In genomic region chr2:131561891-131562585, GRCm38 (mm10) we compare ENCODE assay signal across 9 mouse cellular contexts. TPM values are rescaled to one million over a fixed set of nuclear protein-coding genes. Genes with fewer than 3 reads are reported as not detected.
DNase-seq lines count a peak whose midpoint lies in the region; ATAC-seq and TF ChIP-seq lines count a peak whose summit lies in the region.
"Had no signal": no experiment of that assay in that cellular context is flagged by ENCODE, and none has a peak within 500 bp of the region (broad histone marks: within the 10 kb centered on the region; RNA-seq: fewer than 3 reads in every experiment).

Gene Adra1d (minus strand): TSS chr2:131562283.

- peak within 1 kb of the TSS; percentile 45 for H3K9ac ChIP-seq in forebrain, postnatal 0 days
- peak within 1 kb of the TSS; percentile 54 for H3K9ac ChIP-seq in kidney, postnatal 0 days (ENCODE audit: low read depth, low read length)
- no peak within 1 kb of the TSS for H3K9ac ChIP-seq in liver, embryonic 15.5 days

- peaks cover 46% of the 10 kb centered on the region for H3K27me3 ChIP-seq in forebrain, postnatal 0 days (ENCODE audit: insufficient read depth, low read length)
- peaks cover 39% of the 10 kb centered on the region for H3K27me3 ChIP-seq in kidney, postnatal 0 days (ENCODE audit: insufficient read depth, low read length)
- peaks cover 87% of the 10 kb centered on the region for H3K27me3 ChIP-seq in liver, embryonic 15.5 days

- H3K9me3 ChIP-seq in forebrain, postnatal 0 days (ENCODE audit: low read length), result no peaks in the 10 kb centered on the region
- H3K9me3 ChIP-seq in kidney, postnatal 0 days (replicated peaks; ENCODE audit: low read length), result no peaks in the 10 kb centered on the region
- no peaks in the 10 kb centered on the region for H3K9me3 ChIP-seq in liver, embryonic 15.5 days (replicated peaks)

- H3K4me1 ChIP-seq in forebrain, postnatal 0 days (ENCODE audit: insufficient read depth), result no peaks in the 10 kb centered on the region; the same call in 1 of the 2 replicates
- H3K4me1 ChIP-seq in kidney, postnatal 0 days (replicated peaks; ENCODE audit: insufficient read depth, low read length), result peaks cover 12% of the 10 kb centered on the region; the same call in 1 of the 2 replicates
- peaks cover 7% of the 10 kb centered on the region; the same call in 1 of the 2 replicates for H3K4me1 ChIP-seq in liver, embryonic 15.5 days (replicated peaks)

- DNase-seq in layer of hippocampus, adult 18-20 months (ENCODE audit: low spot score in 2 of 2), result no peak
- DNase-seq in layer of hippocampus, adult 11-12 months (ENCODE audit: low spot score), result no peak
- DNase-seq in adrenal gland, adult 2 months, result peak; percentile 87
- no peak for DNase-seq in forebrain, postnatal 0 days
- DNase-seq in kidney, postnatal 0 days (ENCODE audit: low spot score), result peak; percentile 14
- DNase-seq in c-Kit-positive CD71-positive TER-119-positive erythroid progenitor cells, embryonic 14.5 days (ENCODE audit: low spot score), result no peak

- no peak within 1 kb of the TSS for H3K27ac ChIP-seq in forebrain, postnatal 0 days (ENCODE audit: low read depth, low read length)
- H3K27ac ChIP-seq in kidney, postnatal 0 days, result no peak within 1 kb of the TSS
- no peak within 1 kb of the TSS for H3K27ac ChIP-seq in liver, embryonic 15.5 days (replicated peaks)

- no peaks in the 10 kb centered on the region for H3K36me3 ChIP-seq in forebrain, postnatal 0 days (ENCODE audit: insufficient read depth)
- no peaks in the 10 kb centered on the region for H3K36me3 ChIP-seq in kidney, postnatal 0 days (ENCODE audit: insufficient read depth, low read length)
- no peaks in the 10 kb centered on the region for H3K36me3 ChIP-seq in liver, embryonic 15.5 days (replicated peaks)

- peak within 1 kb of the TSS; percentile 70 for H3K4me2 ChIP-seq in forebrain, postnatal 0 days (ENCODE audit: low read depth)
- peak within 1 kb of the TSS; percentile 85 for H3K4me2 ChIP-seq in kidney, postnatal 0 days (ENCODE audit: low read length)
- peak within 1 kb of the TSS; percentile 46 for H3K4me2 ChIP-seq in liver, embryonic 15.5 days

- ATAC-seq in forebrain, postnatal 0 days, result peak; percentile 56
- peak; percentile 56 for ATAC-seq in kidney, postnatal 0 days (replicated peaks; ENCODE audit: low FRiP score, low read depth)
- ATAC-seq in liver, embryonic 15.5 days (ENCODE audit: insufficient read depth), result no peak
- ATAC-seq in activated CD4-positive, CD25-positive, alpha-beta regulatory T cell, adult 4 months, result no peak

- peak within 1 kb of the TSS; percentile 39 for H3K4me3 ChIP-seq in forebrain, postnatal 0 days (ENCODE audit: low read depth, low read length)
- H3K4me3 ChIP-seq in kidney, postnatal 0 days (replicated peaks; ENCODE audit: low read depth, low read length), result peak within 1 kb of the TSS; percentile 48
- H3K4me3 ChIP-seq in liver, embryonic 15.5 days (replicated peaks), result peak within 1 kb of the TSS; percentile 31

- WGBS in forebrain, postnatal 0 days, result 4% methylated on average over 50 of the region's 82 CpGs
- 1% methylated on average over 63 of the region's 82 CpGs for WGBS in kidney, postnatal 0 days
- 3% methylated on average over 77 of the region's 82 CpGs for WGBS in liver, embryonic 15.5 days (ENCODE audit: insufficient replicate concordance)

- no peak for TF ChIP-seq CTCF in forebrain, postnatal 0 days (IDR thresholded peaks at IDR 0.05; ENCODE audit: low read depth)
- no peak for TF ChIP-seq CTCF in kidney, postnatal 0 days (IDR thresholded peaks at IDR 0.05; ENCODE audit: low read depth)

RNA-seq across cellular contexts. Expression of gene Adra1d, which starts in this region (rescaled TPM):
- 100 to 1,000 TPM in 1 of 2 experiments, 10 to 100 TPM in 1; 89.7 to 102 TPM for total RNA-seq in layer of hippocampus, adult 18-20 months (2021)
- total RNA-seq in adrenal gland, adult 2 months (2021), result 10 to 100 TPM; 26.1 to 30.8 TPM
- polyA plus RNA-seq in adrenal gland, adult 2 months (2012; rRNA removed), result 50.8 and 66.2 TPM in 2 replicates
- 0.10 and 0.38 TPM in 2 replicates for total RNA-seq in forebrain, postnatal 0 days (2014; rRNA removed)
- polyA plus RNA-seq in forebrain, postnatal 0 days (2015; fragmentation: Nextera tagmentation; extraction: Ambion mirVana), result 0.26 and 0.67 TPM in 2 replicates
- polyA plus RNA-seq in kidney, postnatal 0 days (2015; fragmentation: Nextera tagmentation; extraction: Ambion mirVana), result 1.3 and 1.6 TPM in 2 replicates
- polyA plus RNA-seq in liver, embryonic 15.5 days (2015; fragmentation: Nextera tagmentation; extraction: Ambion mirVana), result 0.41 and 0.44 TPM in 2 replicates
- not detected for polyA plus RNA-seq in activated CD4-positive, CD25-positive, alpha-beta regulatory T cell, adult 4 months (2017; shearing (Covaris generic))
- total RNA-seq: hematopoietic stem cell, adult 5-6 weeks had no signal

Comparison
In these comparisons a context has a peak if more than half of its experiments do, and no peak if none do; other contexts are left out.
1. RNA of gene Adra1d (total RNA-seq): 89.7 to 102 TPM in layer of hippocampus, adult 18-20 months and 26.1 to 30.8 TPM in adrenal gland, adult 2 months; 0.10 to 0.38 TPM in forebrain, postnatal 0 days; every median in the first group is over 10 times any median in the second.
2. RNA of gene Adra1d (polyA plus RNA-seq): 50.8 to 66.2 TPM in adrenal gland, adult 2 months; 1.3 to 1.6 TPM in kidney, postnatal 0 days, 0.26 to 0.67 TPM in forebrain, postnatal 0 days, 0.41 to 0.44 TPM in liver, embryonic 15.5 days and not detected in activated CD4-positive, CD25-positive, alpha-beta regulatory T cell, adult 4 months; every median in the first group is over 10 times any median in the second.
3. Peak in ATAC-seq, H3K4me3 ChIP-seq, H3K9ac ChIP-seq and H3K4me2 ChIP-seq in forebrain, postnatal 0 days; RNA of the gene not detected or under 1 TPM.
4. DNase-seq: peak in adrenal gland, adult 2 months (single experiment) and kidney, postnatal 0 days (single experiment); none in layer of hippocampus, adult 18-20 months (0 of 2), layer of hippocampus, adult 11-12 months (single experiment), forebrain, postnatal 0 days (single experiment) and c-Kit-positive CD71-positive TER-119-positive erythroid progenitor cells, embryonic 14.5 days (single experiment).
5. Peak in every context shown above with its lines, with median percentiles within 50 percentile points of each other: H3K4me2 ChIP-seq and H3K4me3 ChIP-seq.